Mouse (Mus musculus) embryonic fibroblast, embryonic 13.5 days (primary cell): Measurements from ENCODE around the gene Ins2.
A peak's percentile ranks its signal among the peaks of the same experiment; 100 is the strongest.

Source experiments
- CTCF ChIP-seq: IDR thresholded peaks from 2 replicates; pipeline ENCODE4 v1.5.1; 2011; ENCODE audit warnings: mild to moderate bottlenecking, control low read depth, low read length, moderate library complexity, borderline replicate concordance; ENCODE audit not compliant: insufficient read depth
- POLR2A ChIP-seq: IDR thresholded peaks from 2 replicates; pipeline ENCODE4 v1.6.1; 2011; ENCODE audit warnings: low read depth, mild to moderate bottlenecking, control low read depth, low read length, moderate library complexity

- TF ChIP-seq POLR2A (peak; percentile 96), CTCF (no peak)
Observed at GRCm38 (mm10) chr7:142657341-142657791, 85.8 kb downstream of the Ins2 start.
